Mouse (Mus musculus) embryo, embryonic 11 days (tissue): ENCODE measurements around the gene Lpin3.

Source experiments
- DNase-seq: peaks from one replicate; pipeline ENCODE4 v3.0.0-alpha.2; 2015

Gene Lpin3

GRCm38 (mm10) chr2:160880453-160881195, at the start of gene Lpin3:
Gene Lpin3 (plus strand): TSS chr2:160880670.
- DNase-seq = no peak

- no peak for DNase-seq
Measured at GRCm38 (mm10) chr2:160840838-160841237, 39.6 kb upstream of the Lpin3 start.

- no peak for DNase-seq
Measured at GRCm38 (mm10) chr2:160847664-160848063, 32.8 kb upstream of the Lpin3 start.

DNA sequence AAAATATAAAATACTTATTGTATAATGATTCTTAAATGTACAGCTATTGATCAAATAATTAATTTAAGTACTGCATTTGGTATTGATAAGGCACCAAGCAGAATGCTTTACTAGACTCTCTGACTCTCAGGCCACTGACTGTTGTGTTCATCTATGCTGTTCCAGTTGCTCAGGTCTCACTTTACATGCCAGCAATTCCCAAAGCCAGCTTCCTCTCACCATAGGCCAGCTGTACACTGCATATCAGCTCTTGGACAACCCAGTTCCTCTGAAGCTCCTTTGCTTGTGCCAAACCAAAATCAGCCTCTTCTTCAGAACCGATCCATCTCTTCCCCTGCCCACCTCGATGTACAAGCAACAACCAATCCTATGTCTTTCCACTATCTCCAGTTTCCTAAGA, 32.3 kb upstream of the Lpin3 start:
- no peak for DNase-seq

GRCm38 (mm10) chr2:160849617-160850240, 30.7 kb upstream of the Lpin3 start:
- DNase-seq = no peak

DNA sequence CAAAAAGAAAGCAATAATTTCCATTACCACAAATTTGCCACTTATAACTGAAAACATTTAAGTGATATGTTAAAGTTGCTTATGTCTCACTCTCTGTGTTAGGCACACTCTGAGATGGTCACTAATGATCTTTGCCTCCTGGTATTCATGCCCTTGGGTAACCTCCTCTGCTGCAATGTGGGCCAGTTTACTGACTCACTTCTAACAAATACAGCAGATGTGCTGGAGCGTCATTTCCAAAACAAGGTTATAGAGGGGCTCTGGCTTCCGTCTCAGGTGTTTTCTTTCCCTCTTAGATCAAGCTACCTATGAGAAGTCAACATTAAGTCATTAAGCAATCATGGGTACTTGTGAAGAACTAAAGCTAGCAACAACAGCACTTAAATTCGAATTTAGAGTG, 30.1 kb upstream of the Lpin3 start:
- no peak for DNase-seq

GRCm38 (mm10) chr2:160854687-160855086, 25.8 kb upstream of the Lpin3 start:
- DNase-seq = no peak

GRCm38 (mm10) chr2:160856359-160857102, 23.9 kb upstream of the Lpin3 start:
- no peak for DNase-seq

GRCm38 (mm10) chr2:160860363-160860762, 20.1 kb upstream of the Lpin3 start:
- DNase-seq = no peak

GRCm38 (mm10) chr2:160864112-160864511, 16.4 kb upstream of the Lpin3 start:
- no peak for DNase-seq

GRCm38 (mm10) chr2:160865266-160865665, 15.2 kb upstream of the Lpin3 start:
- no peak for DNase-seq

DNA sequence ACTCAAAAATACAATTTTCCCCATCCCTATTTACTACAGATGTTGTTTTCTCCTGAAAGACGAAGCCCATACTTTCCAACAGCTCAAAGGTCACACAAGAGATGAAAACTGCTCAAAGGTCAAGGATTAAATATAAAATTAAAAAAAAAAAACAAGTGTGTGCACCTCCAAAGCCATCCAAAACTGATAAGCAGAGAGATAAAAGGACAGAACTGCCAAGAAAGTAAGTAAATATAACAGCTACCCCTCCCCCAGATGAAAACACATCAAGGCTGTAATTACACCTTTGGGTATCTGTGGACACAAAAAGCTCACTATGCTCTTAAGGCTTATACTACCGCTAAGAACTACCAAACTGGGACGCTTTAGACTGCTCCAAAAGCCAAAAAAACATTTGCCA, 11.0 kb upstream of the Lpin3 start:
- DNase-seq = no peak

DNA sequence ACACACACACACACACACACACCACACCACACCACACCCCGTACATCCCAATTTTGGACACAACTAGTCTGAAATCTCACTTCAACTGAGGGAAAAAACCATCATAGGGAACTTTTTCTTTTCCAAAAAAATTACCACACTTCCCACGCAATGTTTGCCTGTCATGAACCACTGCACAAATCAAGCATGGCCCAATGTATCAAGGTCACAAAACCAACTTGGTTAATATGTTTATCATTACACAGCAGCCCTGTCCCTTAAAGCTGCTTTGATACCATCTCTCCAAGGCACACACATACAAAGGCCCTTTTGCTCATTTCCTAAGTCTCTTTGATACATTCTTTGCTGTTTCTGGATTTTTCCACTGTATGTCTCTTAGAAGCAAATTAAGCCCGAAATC, 9.2 kb upstream of the Lpin3 start:
- no peak for DNase-seq

DNA sequence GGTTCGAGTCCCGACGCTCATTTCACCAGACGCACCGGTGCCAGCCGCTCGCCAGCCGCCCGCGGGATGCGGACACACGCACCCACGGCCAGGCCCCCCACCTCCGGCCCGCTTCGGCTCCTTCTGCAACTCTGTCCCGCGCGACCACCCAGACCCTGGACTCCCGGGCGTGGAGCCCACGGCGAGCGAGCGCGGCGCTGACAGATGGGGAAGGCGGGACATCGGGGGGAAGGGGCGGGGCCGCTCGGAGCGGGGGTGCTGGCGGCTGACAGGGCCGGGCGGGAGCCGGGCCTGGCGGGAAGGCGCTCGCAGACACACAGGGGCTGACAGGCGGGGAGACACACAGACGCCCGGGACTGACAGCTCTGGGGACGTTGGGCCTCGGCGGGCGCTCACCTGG, 8.1 kb upstream of the Lpin3 start:
- DNase-seq = peak; percentile 77

- DNase-seq = peak; percentile 98
Measured at GRCm38 (mm10) chr2:160872890-160873382, 7.5 kb upstream of the Lpin3 start, which contains the start of gene Zhx3. Gene Zhx3 (minus strand): TSS chr2:160872998.

- no peak for DNase-seq
Measured at GRCm38 (mm10) chr2:160874231-160874877, 6.1 kb upstream of the Lpin3 start.

DNA sequence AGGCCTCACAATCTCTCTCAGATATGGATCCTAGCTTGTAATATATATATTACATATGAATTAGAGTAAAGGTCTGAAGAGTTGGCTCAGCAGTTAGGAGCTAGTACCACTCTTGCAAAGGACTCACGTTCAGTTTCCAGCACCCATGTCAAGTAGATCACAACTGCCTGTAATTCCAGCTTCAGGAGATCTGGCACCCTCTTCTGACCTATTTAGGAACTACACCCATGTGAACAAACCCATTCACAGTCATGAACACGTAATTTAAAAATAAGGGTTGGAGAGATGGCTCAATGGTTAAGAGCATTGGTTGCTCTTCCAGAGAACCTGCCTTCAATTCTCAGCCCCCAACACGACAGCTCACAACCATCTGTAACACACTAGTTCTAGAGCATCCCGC, 4.4 kb upstream of the Lpin3 start:
- no peak for DNase-seq

GRCm38 (mm10) chr2:160881462-160882101, 1.1 kb downstream of the Lpin3 start:
- DNase-seq = no peak

GRCm38 (mm10) chr2:160882436-160882835, 2.0 kb downstream of the Lpin3 start:
- DNase-seq = no peak

- DNase-seq = no peak
Measured at GRCm38 (mm10) chr2:160883912-160884311, 3.4 kb downstream of the Lpin3 start.

DNA sequence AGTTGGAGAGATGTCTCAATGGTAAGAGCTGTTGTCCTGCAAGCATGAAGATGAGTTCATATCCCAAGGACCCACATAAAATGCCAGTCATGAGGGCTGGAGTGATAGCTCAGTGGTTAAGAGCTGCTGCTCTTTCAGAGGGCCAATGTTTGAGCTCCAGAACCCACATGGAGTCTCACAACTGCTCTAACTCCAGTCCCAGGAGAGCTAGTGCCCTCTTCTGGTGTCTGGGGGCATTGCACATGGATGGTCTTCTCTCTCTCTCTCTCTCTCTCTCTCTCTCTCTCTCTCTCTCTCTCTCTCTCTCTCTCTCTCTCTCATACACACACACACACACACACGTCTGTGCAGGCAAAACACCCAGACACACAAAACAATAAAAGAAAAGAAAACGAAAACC, 4.4 kb downstream of the Lpin3 start:
- DNase-seq = peak; percentile 69

GRCm38 (mm10) chr2:160886221-160886620, 5.8 kb downstream of the Lpin3 start:
- DNase-seq = no peak

DNA sequence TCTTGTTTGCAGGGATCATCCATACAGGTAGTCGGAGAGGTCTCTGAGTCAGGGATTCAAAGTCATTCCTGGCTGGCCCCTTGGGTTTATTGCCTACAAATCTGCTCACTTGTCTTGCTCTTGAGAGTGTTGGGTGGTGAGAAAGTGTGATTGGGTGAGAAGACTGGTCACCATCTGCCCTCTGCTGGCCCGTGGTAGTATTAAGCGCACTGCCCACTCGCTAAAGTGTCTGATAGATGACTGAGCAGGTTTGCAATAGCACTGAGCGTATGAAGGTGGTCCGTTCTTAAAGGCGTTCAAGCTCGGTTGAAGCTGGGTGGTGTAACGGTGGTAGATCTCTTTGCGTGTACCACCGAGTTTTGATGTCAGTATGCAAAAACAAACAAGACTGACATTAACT, 6.8 kb downstream of the Lpin3 start:
- DNase-seq = peak; percentile 84
